Comparison of ENCODE assay signal across 8 mouse cellular contexts in the genomic region with DNA sequence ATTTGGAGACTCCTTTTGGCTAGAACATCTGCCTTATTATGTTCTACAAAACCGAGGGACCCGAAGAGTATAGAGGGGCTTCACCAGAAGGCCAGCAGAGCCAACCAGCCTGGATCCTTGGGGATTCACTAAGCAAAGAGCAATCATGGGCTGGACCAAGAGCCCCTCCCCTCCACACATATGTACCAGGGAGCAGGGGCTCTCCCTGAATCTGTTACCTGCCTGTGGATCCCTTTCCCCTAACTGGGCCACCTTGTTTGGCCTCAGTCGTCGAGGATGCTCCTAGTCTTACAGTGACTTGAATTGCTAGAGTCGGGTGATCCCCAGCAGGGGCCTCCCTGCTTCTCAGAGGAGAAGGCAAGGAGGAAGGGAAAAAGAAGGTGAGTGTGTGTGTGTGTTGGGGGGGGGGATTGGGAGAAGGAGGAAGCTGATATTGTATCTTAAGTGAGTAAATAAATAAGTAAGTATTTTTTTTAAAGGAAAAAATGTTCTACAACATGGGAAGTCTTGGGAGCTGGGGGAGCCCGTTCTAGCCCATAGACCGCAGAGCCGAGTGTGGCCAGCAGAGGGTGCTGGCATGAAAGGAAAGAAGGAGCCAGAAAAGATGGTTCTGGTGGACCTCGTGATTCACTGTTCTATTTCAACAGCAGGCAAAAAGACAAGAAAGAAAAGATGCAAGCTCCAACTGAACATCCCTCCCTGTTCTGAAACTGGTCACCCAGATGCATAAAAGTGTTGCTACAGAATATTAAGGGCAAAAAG. TPM values are rescaled to one million over a fixed set of nuclear protein-coding genes. Genes with fewer than 3 reads are reported as not detected.
DNase-seq lines count a peak whose midpoint lies in the region; ATAC-seq and TF ChIP-seq lines count a peak whose summit lies in the region.

No protein-coding gene starts in this region.

- no peak overlapping the region for H3K4me2 ChIP-seq in lung, embryonic 16.5 days (ENCODE audit: low read depth, low read length)

- H3K9me3 ChIP-seq in lung, embryonic 16.5 days (ENCODE audit: control insufficient read depth, low read length): no peaks in the 10 kb centered on the region

- H3K27ac ChIP-seq in cortical plate, adult 2 months (ENCODE audit: insufficient read depth, low read length): no peak overlapping the region
- no peak overlapping the region for H3K27ac ChIP-seq in lung, embryonic 16.5 days (ENCODE audit: low read length)

- H3K27me3 ChIP-seq in lung, embryonic 16.5 days (ENCODE audit: control insufficient read depth, insufficient read depth, low read depth, low read length): no peaks in the 10 kb centered on the region

- peak; percentile 81 for TF ChIP-seq CTCF in cortical plate, adult 2 months (IDR thresholded peaks at IDR 0.05; ENCODE audit: extremely low read depth, insufficient read depth, low read length)

- ATAC-seq in granulocyte monocyte progenitor cell, adult 5-6 weeks (replicated peaks; ENCODE audit: poor library complexity, severe bottlenecking): peak; percentile 92
- peak; percentile 57; the same call in 1 of the 2 replicates for ATAC-seq in lung, embryonic 16.5 days (ENCODE audit: low read depth)

- no peaks in the 10 kb centered on the region for H3K36me3 ChIP-seq in lung, embryonic 16.5 days (ENCODE audit: control insufficient read depth, insufficient read depth, low read length)

- DNase-seq in CD4-positive, CD25-positive, alpha-beta regulatory T cell, adult 2 months (ENCODE audit: low read depth, low spot score): peak; percentile 75
- DNase-seq in adipocyte (ENCODE audit: low spot score): peak; percentile 81
- DNase-seq in kidney, postnatal 36 days: peak; percentile 51 to 87
- DNase-seq in right cerebral cortex, postnatal 25 days: peak; percentile 75
- DNase-seq in yolk sac, embryonic 10.5 days (ENCODE audit: low spot score): peak; percentile 31

- 24% methylated on average over 9 of the region's 9 CpGs for WGBS in lung, embryonic 16.5 days

- TF ChIP-seq POLR2A in cortical plate, adult 2 months (IDR thresholded peaks at IDR 0.05; ENCODE audit: extremely low read depth, insufficient read depth, low read length): no peak

- H3K4me3 ChIP-seq in cortical plate, adult 2 months (ENCODE audit: insufficient read depth, low read length): no peak overlapping the region
- no peak overlapping the region for H3K4me3 ChIP-seq in lung, embryonic 16.5 days (ENCODE audit: low read length)

- peaks cover 5% of the 10 kb centered on the region; the same call in 1 of the 2 replicates for H3K4me1 ChIP-seq in cortical plate, adult 2 months (ENCODE audit: control insufficient read depth, insufficient read depth, low read length)
- no peaks in the 10 kb centered on the region for H3K4me1 ChIP-seq in lung, embryonic 16.5 days (replicated peaks; ENCODE audit: control insufficient read depth, insufficient read depth, low read length)

- H3K9ac ChIP-seq in lung, embryonic 16.5 days (ENCODE audit: low read length): no peak overlapping the region

RNA-seq across cellular contexts. Expression of a gene that starts 7.8 kb away (rescaled TPM):
- 1.3 and 1.7 TPM in 2 replicates for polyA plus RNA-seq in cortical plate, adult 2 months (2012; rRNA removed)
- 0.47 TPM in 1 of 2 replicates, not detected in the other for total RNA-seq in granulocyte monocyte progenitor cell, adult 5-6 weeks (2014; fragmentation: Nextera tagmentation)
- total RNA-seq in granulocyte monocyte progenitor cell, adult 5-6 weeks (2017): 0.34 and 0.52 TPM in 2 replicates
- polyA plus RNA-seq in lung, embryonic 16.5 days (2015; fragmentation: Nextera tagmentation; extraction: Ambion mirVana): 165 and 177 TPM in 2 replicates

Comparison
In these comparisons a context has a peak if more than half of its experiments do, and no peak if none do; other contexts are left out.
1. DNase-seq: peak in every context shown above with its lines; median percentile 81 in adipocyte; 75 in CD4-positive, CD25-positive, alpha-beta regulatory T cell, adult 2 months; 75 in right cerebral cortex, postnatal 25 days; 69 in kidney, postnatal 36 days; 31 in yolk sac, embryonic 10.5 days.
2. RNA of a gene that starts 7.8 kb away (polyA plus RNA-seq): 165 to 177 TPM in lung, embryonic 16.5 days; 1.3 to 1.7 TPM in cortical plate, adult 2 months; every median in the first group is over 10 times any median in the second.